Mouse (Mus musculus) embryonic facial prominence, embryonic 14.5 days (tissue): ENCODE results near the gene Rest. TPM values are rescaled to one million over a fixed set of nuclear protein-coding genes. Genes with fewer than 3 reads are reported as not detected.

Experiments used
- ATAC-seq: fragments of 200-750 bp; cut with Nextera tagmentation; 2 replicates; pipeline ENCODE4 v1.8.0; 2017; ENCODE audit warnings: low read depth, moderate number of reproducible peaks, moderate TSS enrichment
- DNase-seq: peaks from one replicate; pipeline ENCODE4 v3.0.0-alpha.2; 2015; ENCODE audit warnings: low spot score
- H3K27ac ChIP-seq: fragments of 300-500 bp; sonication (generic); replicated peaks from 2 replicates; pipeline ENCODE4 v1.5.1; 2014; ENCODE audit warnings: low read depth, mild to moderate bottlenecking, low read length, moderate library complexity
- H3K27me3 ChIP-seq: fragments of 300-500 bp; sonication (generic); replicated peaks from 2 replicates; pipeline ENCODE4 v1.6.1; 2014; ENCODE audit warnings: low read length; ENCODE audit not compliant: control insufficient read depth, insufficient read depth
- H3K36me3 ChIP-seq: fragments of 300-500 bp; sonication (generic); 2 replicates; pipeline ENCODE4 v1.6.1; 2014; ENCODE audit warnings: low read length, mixed read lengths; ENCODE audit not compliant: control insufficient read depth, insufficient read depth
- H3K4me1 ChIP-seq: fragments of 300-500 bp; sonication (generic); 2 replicates; pipeline ENCODE4 v1.6.1; 2014; ENCODE audit warnings: antibody characterized with exemption, low read length; ENCODE audit not compliant: control insufficient read depth, insufficient read depth
- H3K4me2 ChIP-seq: fragments of 300-500 bp; sonication (generic); 2 replicates; pipeline ENCODE4 v1.6.1; 2014; ENCODE audit warnings: low read depth, mild to moderate bottlenecking, low read length, moderate library complexity, mixed read lengths
- H3K4me3 ChIP-seq: fragments of 300-500 bp; sonication (generic); 2 replicates; pipeline ENCODE4 v1.5.1; 2014; ENCODE audit warnings: low read depth, mild to moderate bottlenecking, low read length
- H3K9ac ChIP-seq: fragments of 300-500 bp; sonication (generic); 2 replicates; pipeline ENCODE4 v1.6.1; 2014; ENCODE audit warnings: low read depth, mild to moderate bottlenecking, low read length, moderate library complexity, mixed read lengths
- H3K9me3 ChIP-seq: fragments of 300-500 bp; sonication (generic); 2 replicates; pipeline ENCODE4 v1.6.1; 2016; ENCODE audit warnings: low read length; ENCODE audit not compliant: control insufficient read depth
- WGBS: fragments of 180-500 bp; shearing (Covaris S2); extraction: QIAGEN DNeasy Blood & Tissue Kit; methylation state at CpG from one replicate; pipeline ENCODE4 v1.1.7; 2014; 5-methylcytosine and 5-hydroxymethylcytosine counted together
- polyA plus RNA-seq: library from polyadenylated mRNA; unstranded; fragments of >200 nt; fragmentation: Nextera tagmentation; extraction: Ambion mirVana; gene quantifications from 2 replicates; pipeline ENCODE4 v1.2.1, GENCODE M21; 2014

Rest gene
- polyA plus RNA-seq, 1 experiment from 2014 or later, result 35.8 TPM

GRCm38 (mm10) chr5:77257603-77258002, 7.7 kb upstream of the Rest start:
- Histone ChIP-seq H3K27ac (no peak overlapping the region), H3K4me1 (no peaks in the 10 kb centered on the region), H3K4me2 (no peak overlapping the region), H3K36me3 (no peaks in the 10 kb centered on the region), H3K9me3 (no peaks in the 10 kb centered on the region), H3K27me3 (no peaks in the 10 kb centered on the region), H3K4me3 (no peak overlapping the region), H3K9ac (no peak overlapping the region)
- ATAC-seq, result no peak
- DNase-seq, result no peak
- 72% methylated on average over 3 of the region's 3 CpGs for WGBS

GRCm38 (mm10) chr5:77259315-77259714, 6.0 kb upstream of the Rest start:
- no peak for ATAC-seq
- no peak for DNase-seq
- H3K4me1 ChIP-seq, result no peaks in the 10 kb centered on the region
- no peaks in the 10 kb centered on the region for H3K27me3 ChIP-seq
- no peak overlapping the region for H3K27ac ChIP-seq
- H3K36me3 ChIP-seq, result no peaks in the 10 kb centered on the region
- no peaks in the 10 kb centered on the region for H3K9me3 ChIP-seq
- no peak overlapping the region for H3K9ac ChIP-seq
- no peak overlapping the region for H3K4me2 ChIP-seq
- H3K4me3 ChIP-seq, result no peak overlapping the region

GRCm38 (mm10) chr5:77260141-77260540, 5.2 kb upstream of the Rest start:
- H3K9ac ChIP-seq, result no peak overlapping the region
- no peak overlapping the region for H3K27ac ChIP-seq
- H3K4me1 ChIP-seq, result no peaks in the 10 kb centered on the region
- H3K9me3 ChIP-seq, result no peaks in the 10 kb centered on the region
- WGBS, result 55% methylated on average over 6 of the region's 6 CpGs
- H3K27me3 ChIP-seq, result no peaks in the 10 kb centered on the region
- H3K4me2 ChIP-seq, result no peak overlapping the region
- no peaks in the 10 kb centered on the region for H3K36me3 ChIP-seq
- DNase-seq, result no peak
- no peak overlapping the region for H3K4me3 ChIP-seq
- ATAC-seq, result no peak

- no peak for ATAC-seq
- no peaks in the 10 kb centered on the region for H3K36me3 ChIP-seq
- no peak overlapping the region for H3K4me2 ChIP-seq
- no peak overlapping the region for H3K4me3 ChIP-seq
- no peaks in the 10 kb centered on the region for H3K4me1 ChIP-seq
- DNase-seq, result no peak
- WGBS, result 81% methylated on average over 4 of the region's 4 CpGs
- no peak overlapping the region for H3K27ac ChIP-seq
- no peaks in the 10 kb centered on the region for H3K9me3 ChIP-seq
- no peaks in the 10 kb centered on the region for H3K27me3 ChIP-seq
- no peak overlapping the region for H3K9ac ChIP-seq
Observed at GRCm38 (mm10) chr5:77261137-77261536, 4.2 kb upstream of the Rest start.

GRCm38 (mm10) chr5:77262105-77262504, 3.2 kb upstream of the Rest start:
- Histone ChIP-seq H3K27me3 (no peaks in the 10 kb centered on the region), H3K9ac (no peak overlapping the region), H3K36me3 (no peaks in the 10 kb centered on the region), H3K4me1 (peaks cover under 1% of the 10 kb centered on the region; the same call in 1 of the 2 replicates), H3K9me3 (no peaks in the 10 kb centered on the region), H3K4me3 (no peak overlapping the region), H3K27ac (no peak overlapping the region), H3K4me2 (no peak overlapping the region)
- DNase-seq (peak; percentile 17), ATAC-seq (no peak)
- WGBS, result 75% methylated on average over 5 of the region's 5 CpGs

GRCm38 (mm10) chr5:77265671-77266065, 377 bp downstream of the Rest start:
- ATAC-seq (peak; percentile 89), DNase-seq (peak; percentile 79)
- Histone ChIP-seq H3K4me1 (peaks cover 9% of the 10 kb centered on the region; the same call in 1 of the 2 replicates), H3K27me3 (no peaks in the 10 kb centered on the region), H3K9ac (peak overlapping the region; percentile 94), H3K27ac (peak overlapping the region; percentile 98), H3K9me3 (no peaks in the 10 kb centered on the region), H3K4me2 (peak overlapping the region; percentile 70), H3K4me3 (peak overlapping the region; percentile 75), H3K36me3 (peaks cover 28% of the 10 kb centered on the region)
- 0% methylated on average over 16 of the region's 53 CpGs for WGBS

GRCm38 (mm10) chr5:77266066-77266885, 985 bp downstream of the Rest start:
- ATAC-seq (peak; percentile 64), DNase-seq (peak; percentile 70)
- Histone ChIP-seq H3K9ac (peak overlapping the region; percentile 94), H3K36me3 (peaks cover 34% of the 10 kb centered on the region), H3K27ac (peak overlapping the region; percentile 98), H3K4me3 (peak overlapping the region; percentile 75), H3K4me1 (peaks cover 9% of the 10 kb centered on the region; the same call in 1 of the 2 replicates), H3K27me3 (no peaks in the 10 kb centered on the region), H3K4me2 (peak overlapping the region; percentile 70), H3K9me3 (no peaks in the 10 kb centered on the region)
- WGBS, result under 1% methylated on average over 29 of the region's 87 CpGs

GRCm38 (mm10) chr5:77266886-77267401, 1.7 kb downstream of the Rest start:
- Histone ChIP-seq H3K4me3 (peak overlapping the region; percentile 75), H3K9ac (peak overlapping the region; percentile 94), H3K27ac (peak overlapping the region; percentile 98), H3K27me3 (no peaks in the 10 kb centered on the region), H3K36me3 (peaks cover 38% of the 10 kb centered on the region), H3K4me2 (peak overlapping the region; percentile 70), H3K4me1 (peaks cover 9% of the 10 kb centered on the region; the same call in 1 of the 2 replicates), H3K9me3 (no peaks in the 10 kb centered on the region)
- 3% methylated on average over 11 of the region's 11 CpGs for WGBS
- DNase-seq (peak; percentile 44), ATAC-seq (no peak)
